Mouse (Mus musculus) heart, postnatal 4 days (tissue): ENCODE results near the gene Pde6d. TPM values are rescaled to one million over a fixed set of nuclear protein-coding genes. Genes with fewer than 3 reads are reported as not detected.
"Not testable (repeated sequence)": the region's sequence is repeated elsewhere in the genome, so short reads cannot be mapped to it uniquely, and the experiment has no call there.

ENCODE experiments used
- DNase-seq: peaks from one replicate; pipeline ENCODE4 v3.0.0; 2021
- total RNA-seq, 2 experiments: library from RNA; stranded (reverse); gene quantifications; 2 replicates each; pipeline ENCODE4 v1.2.3; 2021

Pde6d gene
- total RNA-seq, 2 experiments from 2014 or later: 39.4 to 40.5 TPM

DNA sequence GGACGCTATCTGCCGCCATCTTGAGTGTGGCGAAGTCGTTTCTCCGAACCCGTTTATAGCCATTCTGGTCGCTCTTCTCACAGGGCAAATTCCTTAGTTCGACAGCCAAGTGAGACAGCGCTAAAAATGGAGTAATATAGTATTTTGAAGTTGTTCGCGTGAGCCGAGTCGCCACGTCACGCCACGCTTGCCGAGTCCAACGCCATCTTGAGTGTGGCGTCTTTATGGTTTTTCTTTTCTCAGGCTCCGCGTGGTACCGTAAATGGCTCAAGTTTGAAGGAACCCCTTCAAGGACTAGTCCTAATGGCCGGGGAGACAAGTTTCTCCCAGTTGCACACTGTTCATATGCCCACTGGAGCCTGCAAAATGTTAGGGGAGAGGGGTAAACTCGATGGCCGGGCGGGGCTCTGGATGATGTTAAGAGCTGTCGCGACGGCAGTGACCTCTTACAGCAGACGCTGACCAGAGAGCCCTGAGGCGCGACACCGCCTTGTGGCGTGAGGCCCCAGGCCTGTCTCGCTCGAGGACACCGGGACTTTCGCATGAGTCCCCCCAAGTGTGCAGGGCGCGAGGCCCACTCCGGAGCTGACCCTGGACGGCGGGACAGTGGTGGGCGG, 56.8 kb downstream of the Pde6d start:
- DNase-seq: peak; percentile 79

GRCm38 (mm10) chr1:86524619-86525498, 57.6 kb downstream of the Pde6d start:
- peak; percentile 100 for DNase-seq

DNA sequence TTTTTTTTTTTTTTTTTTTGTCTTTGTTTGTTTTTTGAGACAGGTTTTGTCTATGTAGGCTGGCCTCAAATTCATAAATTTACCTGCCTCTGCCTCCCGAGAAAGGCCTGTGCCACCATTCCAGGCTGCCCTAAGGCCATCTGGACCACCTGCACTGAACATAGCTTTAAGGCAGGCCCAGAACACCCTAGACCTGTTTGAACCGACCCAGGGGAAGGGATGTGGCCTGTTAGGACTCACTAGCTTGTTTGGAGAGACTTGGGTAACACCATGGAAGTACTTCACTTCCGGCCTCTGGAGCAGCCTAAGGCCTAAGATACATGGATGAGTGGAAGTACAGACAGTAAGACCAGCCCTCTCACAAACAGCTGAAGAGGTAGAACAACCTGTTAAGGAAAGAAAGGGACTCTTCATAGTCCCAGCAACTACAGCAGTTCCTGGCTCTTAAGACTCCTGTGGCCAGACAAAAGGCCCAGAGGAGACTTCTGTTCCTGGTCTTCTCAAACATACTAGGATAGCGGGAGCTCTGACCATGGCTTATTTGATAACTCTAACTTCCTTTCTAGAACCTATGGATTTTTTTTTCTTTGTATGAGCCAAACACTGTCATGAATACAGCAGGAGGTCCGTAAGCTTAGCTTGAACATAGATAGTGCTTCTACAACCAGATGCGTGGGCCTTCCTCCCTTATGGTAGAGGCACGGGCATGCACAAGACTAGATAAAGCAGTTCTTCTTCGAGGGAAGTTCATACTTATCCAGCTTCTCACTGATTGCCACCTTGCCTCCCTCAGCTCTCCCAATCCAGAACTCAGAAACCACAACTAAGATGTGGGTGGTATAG, 58.4 kb downstream of the Pde6d start:
- DNase-seq: no peak

DNA sequence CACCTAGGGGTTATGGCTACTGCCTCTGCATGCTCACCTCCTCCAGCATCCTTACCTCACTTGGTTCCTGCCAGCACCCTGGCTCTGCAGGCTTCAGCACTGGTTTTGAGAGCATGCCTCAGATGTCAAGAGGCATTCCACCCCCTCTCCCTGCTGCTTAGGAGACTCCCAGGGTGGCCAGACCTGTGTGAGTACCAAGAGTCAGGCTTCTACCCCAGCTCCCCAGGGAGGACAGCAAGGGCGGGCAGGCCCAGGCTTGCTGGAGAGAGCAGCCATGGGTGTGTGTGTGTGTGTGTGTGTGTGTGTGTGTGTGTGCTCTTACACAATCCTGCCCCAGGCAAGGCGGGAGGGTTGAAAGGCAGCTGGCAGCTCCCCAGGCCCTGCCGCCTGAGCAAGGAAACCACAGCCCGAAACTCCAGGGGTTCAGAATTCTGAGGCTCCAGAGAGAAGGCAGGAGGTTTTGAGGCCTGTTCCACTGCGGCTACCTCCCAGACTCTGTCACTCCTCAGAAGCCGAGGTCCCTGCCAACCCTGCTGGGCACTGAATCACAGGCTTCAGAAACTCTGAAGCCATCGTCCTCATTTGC, 60.0 kb downstream of the Pde6d start:
- DNase-seq: peak; percentile 65

DNA sequence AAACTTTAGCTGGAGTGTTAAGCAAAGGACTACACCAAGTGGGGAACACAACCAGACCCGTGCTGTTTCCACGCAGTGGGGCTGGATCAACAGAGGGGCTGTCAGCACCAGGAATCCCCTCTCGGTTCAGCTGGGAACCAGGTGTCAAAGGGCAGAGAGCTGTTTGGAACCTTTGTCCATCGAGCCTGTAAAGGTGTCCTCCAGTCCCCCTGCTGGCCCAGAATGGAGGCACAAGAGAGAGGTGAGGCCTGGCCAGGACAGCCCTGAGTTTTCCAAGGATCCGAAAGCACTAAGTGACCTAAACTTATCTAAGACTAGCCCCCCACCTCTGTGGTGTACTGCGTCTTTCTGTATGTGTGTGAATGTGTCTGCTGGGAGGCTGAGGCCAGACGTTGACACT, 62.1 kb downstream of the Pde6d start:
- peak; percentile 67 for DNase-seq

GRCm38 (mm10) chr1:86517076-86517475, 65.4 kb downstream of the Pde6d start:
- no peak for DNase-seq

DNA sequence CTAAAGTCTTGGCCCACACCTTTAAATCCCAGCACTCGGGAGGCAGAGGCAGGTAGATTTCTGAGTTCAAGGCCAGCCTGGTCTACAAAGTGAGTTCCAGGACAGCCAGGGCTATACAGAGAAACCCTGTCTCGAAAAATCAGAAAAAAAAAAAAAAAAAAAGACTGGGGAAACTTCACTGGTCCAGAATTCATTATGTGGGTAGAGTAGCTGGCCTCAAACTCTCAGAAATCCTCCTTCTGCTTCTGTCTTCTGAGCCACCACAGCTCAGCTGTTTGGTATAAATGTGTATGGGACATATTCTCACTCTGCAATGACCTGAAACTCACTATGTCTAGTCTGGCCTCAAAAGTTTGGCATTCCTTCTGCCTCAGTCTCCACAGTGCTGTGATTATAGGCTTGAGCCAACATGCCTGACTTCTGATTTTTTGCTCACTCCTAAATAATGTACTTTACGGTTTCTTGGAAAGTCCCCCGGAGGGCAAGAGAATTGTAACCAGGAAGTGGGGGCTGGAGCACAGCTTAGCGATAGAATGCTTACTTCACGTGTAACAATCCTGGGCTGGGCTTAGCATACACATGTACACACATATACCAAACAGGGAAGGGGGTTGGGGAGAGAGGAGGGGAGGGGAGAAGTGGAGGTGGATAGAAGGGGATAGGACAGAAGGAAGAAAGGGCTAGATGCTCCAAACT, 66.6 kb downstream of the Pde6d start:
- no peak for DNase-seq

- DNase-seq: not testable (repeated sequence)
Observed at GRCm38 (mm10) chr1:86513031-86513430, 69.4 kb downstream of the Pde6d start.

GRCm38 (mm10) chr1:86512154-86512720, 70.2 kb downstream of the Pde6d start:
- no peak for DNase-seq

- DNase-seq: no peak
Observed at GRCm38 (mm10) chr1:86510676-86511441, 71.6 kb downstream of the Pde6d start.

- DNase-seq: no peak
Observed at GRCm38 (mm10) chr1:86510266-86510665, 72.2 kb downstream of the Pde6d start.

DNA sequence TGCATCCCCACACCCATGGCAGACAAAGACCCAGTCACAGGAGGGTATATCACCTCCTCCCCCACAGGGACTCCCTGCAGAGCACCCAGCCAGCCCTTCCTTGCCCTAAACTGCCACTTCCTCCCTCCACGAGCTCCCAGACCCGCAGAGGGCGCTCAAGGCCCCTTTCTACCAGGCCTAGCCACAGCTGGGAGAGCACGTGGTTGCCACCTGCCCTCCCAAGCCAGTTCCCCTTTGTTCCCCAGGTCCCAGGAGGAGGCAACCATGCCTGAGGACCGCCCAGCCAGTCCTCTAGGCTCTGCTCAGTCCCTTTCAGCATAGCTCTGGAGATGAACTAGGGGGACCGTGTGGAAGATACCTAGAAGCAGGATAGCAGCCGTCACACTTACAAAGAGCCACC, 73.0 kb downstream of the Pde6d start:
- DNase-seq: peak; percentile 92

DNA sequence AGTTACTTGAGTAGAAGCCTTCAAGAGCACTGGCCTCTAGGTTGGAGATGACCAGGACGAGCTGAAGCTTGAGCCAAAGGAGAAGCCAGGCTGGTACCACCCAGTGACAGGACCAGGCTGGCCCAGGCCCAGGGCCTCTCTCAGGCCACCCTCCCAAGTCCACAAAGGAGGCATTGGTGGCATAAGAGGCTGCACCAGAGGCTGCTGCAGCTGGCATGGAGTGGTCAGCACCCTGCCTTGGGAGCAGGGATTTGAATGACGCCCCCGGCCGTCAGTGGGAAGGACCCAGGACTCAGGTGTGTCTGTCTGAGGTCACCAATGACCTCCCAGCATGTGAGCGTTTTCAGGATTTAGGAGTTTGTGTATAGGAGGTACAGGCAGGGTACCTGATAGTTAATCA, 74.6 kb downstream of the Pde6d start:
- no peak for DNase-seq

- DNase-seq: no peak
Observed at GRCm38 (mm10) chr1:86506420-86506819, 76.0 kb downstream of the Pde6d start.

GRCm38 (mm10) chr1:86505461-86505860, 77.0 kb downstream of the Pde6d start:
- peak; percentile 65 for DNase-seq

DNA sequence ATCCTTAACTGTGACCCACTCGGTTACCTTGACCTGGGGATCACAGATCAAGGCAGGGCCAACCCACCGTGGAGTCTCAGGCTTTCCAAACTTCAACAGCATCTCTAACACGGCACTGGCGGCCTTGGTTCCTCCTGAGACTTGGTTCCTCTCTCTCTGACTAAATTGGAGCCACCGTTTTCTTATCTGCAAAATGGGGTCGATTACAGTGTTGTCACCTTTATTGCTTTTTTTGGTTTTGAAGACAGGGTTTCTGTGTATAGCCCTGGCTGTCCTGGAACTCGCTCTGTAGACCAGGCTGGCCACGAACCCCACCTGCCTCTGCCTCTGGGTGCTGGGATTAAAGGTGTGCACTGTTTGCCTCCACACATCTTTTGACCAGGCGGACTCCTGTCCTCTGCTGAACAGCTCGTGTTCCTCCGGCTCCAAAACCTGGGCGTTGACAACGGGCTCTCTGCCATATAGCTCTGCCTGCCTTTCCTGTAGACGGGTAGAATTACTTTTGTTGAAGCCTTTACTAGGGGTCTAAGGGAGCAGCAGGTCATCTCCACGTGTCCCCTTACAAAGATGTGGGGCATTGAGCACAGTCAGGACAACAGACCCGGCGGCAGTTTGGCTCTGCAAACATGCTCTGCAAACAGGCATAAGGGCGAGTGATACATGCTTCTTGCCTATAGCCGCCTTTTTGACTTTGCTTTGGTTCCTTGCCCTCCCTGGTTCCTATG, 77.6 kb downstream of the Pde6d start:
- DNase-seq: peak; percentile 48

DNA sequence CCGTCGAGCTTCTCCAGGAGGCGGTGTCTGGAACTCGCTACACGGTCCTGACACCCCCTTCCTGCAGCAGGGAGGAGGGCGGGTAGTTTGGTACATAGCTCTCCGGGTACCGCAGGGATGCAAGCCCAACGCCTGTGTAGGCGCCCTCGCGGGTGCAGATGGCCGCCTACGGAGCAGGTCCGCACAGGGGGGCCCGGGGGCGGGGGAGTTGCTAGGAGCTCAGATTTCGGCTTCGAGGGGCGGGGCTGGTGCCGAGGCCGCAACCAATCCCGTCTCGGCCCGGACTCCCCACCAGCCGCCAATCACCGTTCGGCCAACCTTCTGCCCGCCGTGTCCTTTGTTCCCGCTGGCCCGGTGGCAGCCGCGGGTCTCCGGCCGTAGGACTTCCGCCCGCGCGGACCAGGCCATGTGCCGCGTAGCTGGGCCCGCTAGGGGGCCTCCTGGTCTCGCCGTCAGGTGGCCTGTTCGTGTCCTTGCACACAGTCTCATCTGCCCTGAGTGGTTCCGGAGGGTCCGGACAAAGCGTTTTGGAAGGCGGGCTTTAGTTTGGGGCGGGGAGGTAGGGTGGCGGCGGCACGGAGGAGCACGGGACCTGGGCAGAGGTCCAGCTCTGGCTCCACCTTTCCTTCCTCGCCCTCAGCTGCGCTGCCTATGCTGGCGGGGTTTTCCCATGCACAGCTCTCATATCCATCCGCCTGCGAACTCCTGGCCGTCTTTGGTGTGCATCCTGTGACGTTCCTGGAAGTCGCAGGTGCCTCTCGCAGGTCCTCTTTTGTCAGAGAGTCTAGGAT, 78.3 kb downstream of the Pde6d start:
- peak; percentile 97 for DNase-seq

DNA sequence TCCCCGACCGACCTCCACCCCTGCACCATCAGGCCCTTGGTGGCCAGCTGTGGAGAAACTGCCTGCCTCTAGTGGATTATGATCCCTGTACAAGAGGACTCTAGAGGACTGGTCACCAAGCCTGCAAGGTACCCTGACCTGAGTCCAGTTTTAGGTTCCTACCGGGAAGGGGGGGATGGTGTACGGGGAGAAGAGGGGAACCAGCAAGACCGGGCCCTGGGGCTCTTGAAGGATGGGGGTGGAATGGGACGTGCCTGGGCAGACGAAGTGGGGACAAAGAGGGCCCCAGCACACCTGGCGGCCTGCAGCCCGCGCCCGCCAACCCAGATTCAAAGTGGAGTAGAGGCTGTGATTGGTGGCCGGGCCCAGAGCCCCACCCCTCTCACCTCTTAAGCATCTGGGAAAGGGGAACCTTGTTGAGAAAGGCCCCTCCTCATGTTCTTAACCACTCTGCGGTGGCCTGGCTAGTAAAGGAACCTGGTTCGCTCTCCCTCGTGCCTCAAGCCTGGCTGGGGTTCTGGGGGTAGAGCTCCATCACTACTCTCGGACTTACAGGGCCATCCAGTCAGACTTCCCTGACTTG, 79.2 kb downstream of the Pde6d start:
- peak; percentile 33 for DNase-seq
